Mouse (Mus musculus): Measurements from ENCODE around the gene Pdzd2.

The Pdzd2 gene

DNA sequence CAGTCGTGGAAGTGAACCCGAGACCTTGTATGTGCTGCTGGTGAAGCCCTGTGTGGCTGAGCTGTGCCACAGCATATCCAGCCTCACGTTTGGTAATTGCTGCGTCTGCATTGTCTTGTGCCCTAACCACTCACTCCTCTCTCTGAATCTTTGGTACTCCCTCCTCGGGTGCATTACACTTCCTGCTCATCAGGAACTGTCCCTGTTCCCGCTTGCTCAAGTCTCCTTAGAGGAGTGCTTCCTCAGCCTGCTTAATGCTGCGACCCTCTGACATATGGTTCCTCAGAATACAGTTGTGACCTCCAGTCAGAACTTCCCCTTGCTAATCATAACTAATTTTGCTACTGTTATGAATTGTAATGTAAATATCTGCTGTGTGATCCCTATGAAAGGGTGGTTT lies 383.8 kb downstream of the Pdzd2 start:
- no peak for DNase-seq (ENCODE audit: low spot score in 2 of 2)

DNA sequence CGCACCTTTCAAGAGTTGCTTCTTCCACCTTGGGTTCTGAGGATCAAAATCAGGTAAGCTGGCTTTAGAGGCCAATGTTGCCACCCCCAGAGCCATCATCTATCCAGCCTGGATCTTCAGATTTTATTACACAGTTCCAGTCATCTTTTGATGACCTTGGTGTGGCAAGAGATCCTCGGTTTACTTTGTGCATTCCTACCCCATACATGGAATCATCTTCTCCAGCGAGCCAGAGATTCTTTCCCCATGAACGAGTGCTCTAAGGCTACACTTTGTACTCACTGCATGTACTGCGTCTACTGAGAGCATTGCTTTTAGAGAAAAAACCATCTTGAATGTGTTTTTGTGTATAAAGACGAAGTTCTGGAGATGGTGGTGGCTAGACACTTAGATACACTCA lies 384.5 kb downstream of the Pdzd2 start:
- DNase-seq (ENCODE audit: low spot score in 2 of 2) = no peak

DNA sequence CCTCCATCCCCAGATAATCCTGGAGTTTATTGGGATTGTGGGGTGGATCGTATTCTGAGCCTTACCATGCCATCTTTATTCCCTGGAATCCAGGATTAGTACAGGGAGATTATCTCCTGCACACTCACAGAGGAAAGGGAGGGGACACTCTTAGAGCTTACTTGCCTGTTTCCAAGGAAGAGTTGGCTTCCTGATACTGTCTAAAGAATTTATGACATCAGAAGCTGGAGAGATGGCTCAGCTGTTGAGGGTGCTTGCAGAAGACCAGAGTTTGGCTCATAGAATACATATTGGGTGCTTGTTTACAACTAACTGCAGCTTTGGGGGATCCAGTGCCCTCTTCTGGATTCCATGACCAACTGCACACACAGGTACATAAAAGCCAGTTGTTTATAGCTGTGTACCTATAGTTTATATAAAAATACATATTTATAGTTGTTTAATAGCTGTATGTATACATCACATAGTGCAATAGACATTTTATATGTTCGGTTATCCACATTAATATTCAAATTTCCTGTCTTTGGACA lies 385.4 kb downstream of the Pdzd2 start:
- no peak for DNase-seq (ENCODE audit: low spot score in 2 of 2)

DNA sequence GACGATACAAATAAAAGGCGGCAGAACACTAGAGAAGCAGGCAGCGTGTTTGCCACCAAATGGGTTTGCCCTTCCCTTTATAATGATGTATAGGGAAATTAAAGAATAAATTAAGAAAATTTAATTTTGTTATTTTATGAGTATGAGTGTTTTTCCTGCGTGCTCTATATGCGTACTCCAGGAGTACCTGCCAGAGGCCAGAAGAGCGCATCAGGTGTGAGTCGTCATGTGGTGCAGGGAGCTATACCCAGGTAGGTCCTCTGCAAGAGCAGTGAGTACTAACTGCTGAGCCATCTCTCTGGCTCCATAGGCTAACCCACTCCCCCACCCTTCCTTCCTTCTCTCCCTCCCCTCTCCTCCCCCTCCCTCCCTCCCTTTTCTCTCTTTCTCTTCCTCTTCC lies 388.3 kb downstream of the Pdzd2 start:
- DNase-seq (ENCODE audit: low spot score in 2 of 2) = no peak

DNA sequence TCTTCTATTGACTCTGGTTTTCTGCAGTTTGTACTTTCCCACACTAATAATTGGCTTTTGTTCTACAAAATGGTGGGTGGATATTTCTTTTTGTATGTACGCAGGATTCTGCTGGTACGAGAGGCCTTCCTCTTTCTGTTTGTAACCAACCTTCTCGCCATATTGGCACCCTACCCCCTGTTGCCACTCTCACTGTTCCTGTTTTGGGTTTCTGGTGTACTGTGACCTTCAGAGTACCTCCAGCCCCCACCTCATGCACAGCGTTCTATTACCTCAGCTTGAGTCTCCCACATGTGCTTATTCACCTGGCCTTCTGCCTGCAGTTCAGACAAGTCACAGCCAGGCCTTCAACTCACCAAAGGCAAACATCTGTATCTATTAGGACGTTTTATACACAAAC lies 389.9 kb downstream of the Pdzd2 start:
- DNase-seq (ENCODE audit: low spot score in 2 of 2) = no peak

DNA sequence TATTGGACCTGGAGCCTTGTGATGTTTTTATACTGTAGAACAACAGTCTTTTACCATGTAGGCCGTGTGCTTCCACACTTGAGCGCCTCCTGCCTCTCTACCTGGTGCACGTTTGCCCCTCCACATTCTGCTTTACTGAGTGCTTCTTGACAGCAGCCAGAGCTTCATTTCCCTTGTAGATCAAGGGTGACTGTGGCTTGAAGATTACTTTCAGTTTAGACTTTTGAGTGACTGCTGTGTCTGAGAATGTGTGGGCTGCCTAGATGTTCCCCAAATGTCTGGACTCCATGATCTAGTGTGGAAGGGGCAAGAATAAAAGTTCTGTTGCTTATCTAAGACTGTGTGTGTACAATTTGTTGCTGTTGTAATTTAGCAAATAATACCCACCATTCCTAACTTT lies 390.8 kb downstream of the Pdzd2 start:
- DNase-seq (ENCODE audit: low spot score in 2 of 2) = no peak

DNA sequence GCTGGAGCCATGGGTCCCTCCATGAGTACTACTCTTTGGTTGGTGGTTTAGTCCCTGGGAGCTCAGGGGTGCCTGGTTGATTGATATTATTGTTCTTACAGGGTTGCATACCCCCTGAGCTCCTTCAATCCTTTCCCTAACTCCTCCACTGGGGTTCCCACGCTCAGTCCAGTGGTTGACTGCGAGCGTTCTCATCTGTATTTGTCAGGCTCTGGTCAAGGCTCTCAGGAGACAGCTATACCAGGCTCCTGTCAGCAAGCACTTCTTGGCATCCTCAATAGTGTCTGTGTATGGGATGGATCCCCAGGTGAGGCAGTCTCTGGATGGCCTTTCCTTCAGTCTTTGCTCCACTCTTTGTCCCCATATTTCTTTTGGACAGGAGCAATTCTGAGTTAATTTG lies 392.8 kb downstream of the Pdzd2 start:
- no peak for DNase-seq (ENCODE audit: low spot score in 2 of 2)

DNA sequence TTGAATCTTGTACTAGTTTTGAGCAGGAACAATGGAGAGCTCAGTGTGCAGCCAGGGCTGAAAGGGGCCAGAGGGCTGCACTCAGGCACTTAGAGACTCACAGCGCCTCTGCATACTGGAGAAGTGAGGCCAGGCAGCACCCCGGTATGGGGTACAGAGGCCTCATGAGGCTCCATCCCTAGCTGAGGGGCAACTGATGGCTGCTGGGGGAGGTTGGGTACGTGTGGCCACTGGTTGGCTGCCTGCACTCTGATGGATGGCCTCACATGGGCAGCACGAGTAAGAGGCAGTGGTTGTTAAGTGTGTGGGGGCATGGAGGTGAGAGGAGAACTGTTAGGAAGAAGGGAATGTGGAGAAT lies 398.3 kb downstream of the Pdzd2 start:
- no peak for DNase-seq (ENCODE audit: low spot score in 2 of 2)

DNA sequence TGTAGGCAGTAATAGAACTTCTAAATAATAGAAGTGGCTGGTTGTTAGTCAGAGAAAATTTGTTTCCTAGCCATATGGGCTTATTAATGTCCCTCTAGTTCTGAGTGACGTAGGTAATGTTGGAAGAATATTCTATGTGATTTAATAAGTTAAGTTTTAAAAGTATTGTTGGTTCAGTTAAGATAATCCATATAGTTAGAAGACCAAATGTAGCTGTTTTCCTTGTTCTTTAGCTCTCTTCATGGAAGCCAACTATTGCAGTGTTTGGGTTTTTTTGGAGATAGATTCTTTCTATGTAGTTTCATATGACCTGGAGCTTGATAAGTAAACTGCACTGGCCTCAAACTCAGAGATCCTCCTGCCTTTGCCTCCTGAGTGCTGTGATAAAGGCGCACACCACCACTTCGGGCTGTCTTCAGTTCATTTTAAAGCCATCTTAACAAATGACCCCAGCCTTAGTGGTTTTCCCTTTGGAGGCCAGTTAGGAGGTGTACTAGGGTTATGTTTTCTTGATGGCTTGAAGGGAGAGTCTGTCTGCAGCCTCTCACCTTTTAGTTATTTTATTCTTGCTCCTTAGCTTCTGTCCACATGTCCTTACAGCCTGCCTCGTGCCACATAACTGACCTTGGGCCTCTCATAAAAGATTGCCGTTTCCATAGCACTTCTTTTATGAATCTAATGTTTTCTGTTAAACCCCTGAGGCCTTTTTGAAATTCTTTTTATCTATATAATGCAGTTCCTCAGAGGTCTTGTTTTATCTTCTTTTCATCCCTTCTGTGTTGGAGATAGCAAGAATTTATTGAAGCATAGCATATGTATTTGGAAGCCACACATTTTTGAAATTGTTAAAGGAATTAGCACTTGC lies 399.0 kb downstream of the Pdzd2 start:
- no peak for DNase-seq (ENCODE audit: low spot score in 2 of 2)

DNA sequence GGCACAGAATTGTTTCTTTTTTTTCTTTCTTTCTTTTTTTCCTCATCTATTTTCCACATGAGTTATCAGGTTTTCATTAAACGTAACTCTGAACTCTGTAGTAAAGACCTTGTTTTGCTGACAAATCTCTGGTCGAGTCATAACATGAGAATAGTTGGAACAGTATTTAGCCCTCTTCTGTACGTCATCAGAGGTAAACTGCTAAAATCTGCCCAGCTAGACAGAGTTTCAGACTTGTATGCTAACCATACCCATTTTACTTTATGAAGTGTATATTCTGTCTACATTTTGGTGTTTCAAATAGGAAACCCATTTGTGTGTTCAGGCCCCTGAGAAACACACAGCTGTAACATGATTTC lies 402.0 kb downstream of the Pdzd2 start:
- no peak for DNase-seq (ENCODE audit: low spot score in 2 of 2)

DNA sequence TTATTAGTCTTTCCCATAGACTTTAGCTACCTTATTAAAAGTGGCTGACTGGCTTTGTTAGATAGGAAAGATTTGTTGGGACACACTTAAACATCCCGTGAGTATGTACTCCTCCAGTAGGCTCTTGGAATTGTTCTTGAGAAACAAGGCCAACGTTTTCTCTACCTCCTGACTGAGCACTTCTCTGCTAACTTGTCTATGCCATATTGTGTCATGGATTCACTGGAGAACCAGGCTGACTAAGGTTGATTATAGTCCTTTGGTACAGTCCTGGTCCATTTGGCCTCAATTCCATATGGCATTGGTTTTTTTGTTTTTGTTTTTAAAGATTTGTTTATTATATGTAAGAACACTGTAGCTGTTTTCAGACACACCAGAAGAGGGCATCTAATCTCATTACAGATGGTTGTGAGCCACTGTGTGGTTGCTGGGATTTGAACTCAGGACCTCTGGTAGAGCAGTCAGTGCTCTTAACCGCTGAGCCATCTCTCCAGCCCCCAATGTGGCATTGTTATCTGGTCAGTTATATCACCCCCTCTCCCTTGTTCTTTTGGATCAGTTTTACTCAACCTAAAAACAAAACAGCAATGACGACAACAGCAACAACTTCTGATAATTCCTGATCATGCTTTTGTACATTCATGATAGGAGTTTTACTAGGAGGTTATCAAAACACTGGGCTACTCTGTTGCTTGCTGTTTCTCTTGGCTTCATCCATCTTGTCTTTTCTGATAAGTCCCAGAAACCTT lies 402.5 kb downstream of the Pdzd2 start:
- no peak for DNase-seq (ENCODE audit: low spot score in 2 of 2)

DNA sequence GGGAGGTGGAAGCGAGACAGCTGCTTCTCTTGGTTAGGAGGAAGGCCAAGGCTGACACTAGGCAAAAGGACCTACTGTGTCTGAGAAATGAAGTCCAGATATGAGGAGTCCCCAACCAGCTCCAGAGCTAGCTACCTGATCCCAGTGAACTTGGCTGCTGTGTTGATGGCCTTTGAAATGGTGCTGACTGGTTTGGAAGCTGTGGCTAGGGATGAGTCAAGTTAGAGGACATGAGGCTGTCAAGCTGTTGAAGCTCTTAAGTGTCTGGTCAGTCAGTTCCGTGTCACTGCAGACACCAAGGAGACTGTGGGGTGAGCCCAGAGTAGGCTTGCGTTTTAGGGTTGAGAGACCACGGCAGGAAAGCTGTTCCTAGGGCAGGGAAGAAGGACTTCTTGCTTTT lies 405.3 kb downstream of the Pdzd2 start:
- DNase-seq (ENCODE audit: low spot score in 2 of 2) = no peak

DNA sequence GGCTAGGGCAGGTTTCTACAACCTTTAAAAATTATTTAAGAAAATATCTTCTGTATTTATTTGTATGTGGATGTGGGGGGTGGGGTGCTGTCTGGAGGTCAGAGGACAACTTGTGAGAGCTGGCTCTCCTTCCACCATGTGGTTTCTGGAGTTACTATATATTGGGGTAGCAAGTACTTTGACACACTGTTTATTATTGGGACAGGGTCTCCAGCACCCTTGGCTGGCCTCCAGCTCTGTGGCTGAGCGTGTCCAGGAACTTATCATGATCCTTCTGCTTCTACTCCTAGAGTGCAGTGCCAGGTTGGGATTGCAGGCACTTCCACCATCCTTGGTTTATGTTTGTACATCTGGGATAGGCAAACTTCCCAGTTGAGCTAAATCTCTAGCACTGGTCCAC lies 408.4 kb downstream of the Pdzd2 start:
- DNase-seq (ENCODE audit: low spot score in 2 of 2) = no peak

DNA sequence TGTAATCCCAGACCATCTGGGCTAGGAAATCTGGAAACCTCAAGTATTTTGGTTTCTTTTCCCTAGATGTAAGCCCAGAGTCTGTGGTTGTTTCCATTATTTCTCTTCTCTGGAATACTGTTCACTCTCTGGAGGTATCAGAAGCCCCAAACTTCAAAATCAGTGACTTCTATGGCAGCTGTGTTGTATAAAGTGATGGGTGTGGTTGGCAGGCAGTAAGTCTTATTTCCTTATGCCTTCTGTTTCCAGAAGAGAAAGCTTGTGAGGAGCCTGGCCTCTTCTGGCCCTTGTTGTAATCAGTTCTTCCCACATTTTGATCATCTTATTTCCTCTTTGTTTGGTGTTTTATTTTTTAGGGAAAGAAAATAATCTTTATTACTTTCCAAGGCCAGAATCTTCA lies 408.8 kb downstream of the Pdzd2 start:
- DNase-seq (ENCODE audit: low spot score in 2 of 2) = no peak

DNA sequence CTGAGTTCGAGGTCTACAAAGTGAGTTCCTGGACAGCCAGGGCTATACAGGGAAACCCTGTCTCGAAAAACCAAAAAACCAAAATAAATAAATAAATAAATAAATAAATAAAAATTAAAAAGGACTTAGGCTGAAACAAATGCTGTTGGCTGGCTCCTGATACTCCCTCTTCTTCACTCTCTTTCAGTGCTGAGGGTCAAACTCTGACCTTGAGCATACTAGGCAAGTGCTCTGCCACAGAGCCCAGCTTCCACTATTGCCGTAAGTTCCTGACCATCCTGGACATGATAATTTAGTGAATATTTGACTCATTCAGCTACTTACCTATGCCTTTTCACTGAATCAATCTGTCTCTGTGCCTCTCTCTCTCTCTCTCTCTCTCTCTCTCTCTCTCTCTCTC lies 409.3 kb downstream of the Pdzd2 start:
- no peak for DNase-seq (ENCODE audit: low spot score in 2 of 2)

DNA sequence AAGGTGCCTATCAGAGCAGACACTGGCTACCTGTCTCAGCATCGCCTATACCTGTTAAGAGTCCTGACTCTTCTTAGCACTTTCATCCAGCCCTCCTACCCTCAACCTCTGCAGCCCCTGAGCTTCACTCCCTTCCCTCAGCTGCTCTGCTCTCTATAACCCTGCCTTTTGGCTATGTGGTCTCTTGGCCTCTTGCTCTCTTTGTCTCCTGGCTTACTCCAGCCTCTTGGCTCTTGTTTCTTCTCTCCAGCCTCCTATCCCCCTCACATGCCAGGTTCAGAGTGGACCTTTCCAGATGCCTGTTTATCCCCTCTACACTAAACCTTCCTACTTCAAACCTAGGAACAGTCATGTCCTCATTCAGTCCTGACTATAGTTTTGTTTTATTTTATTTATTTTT lies 415.4 kb downstream of the Pdzd2 start:
- no peak for DNase-seq (ENCODE audit: low spot score in 2 of 2)

DNA sequence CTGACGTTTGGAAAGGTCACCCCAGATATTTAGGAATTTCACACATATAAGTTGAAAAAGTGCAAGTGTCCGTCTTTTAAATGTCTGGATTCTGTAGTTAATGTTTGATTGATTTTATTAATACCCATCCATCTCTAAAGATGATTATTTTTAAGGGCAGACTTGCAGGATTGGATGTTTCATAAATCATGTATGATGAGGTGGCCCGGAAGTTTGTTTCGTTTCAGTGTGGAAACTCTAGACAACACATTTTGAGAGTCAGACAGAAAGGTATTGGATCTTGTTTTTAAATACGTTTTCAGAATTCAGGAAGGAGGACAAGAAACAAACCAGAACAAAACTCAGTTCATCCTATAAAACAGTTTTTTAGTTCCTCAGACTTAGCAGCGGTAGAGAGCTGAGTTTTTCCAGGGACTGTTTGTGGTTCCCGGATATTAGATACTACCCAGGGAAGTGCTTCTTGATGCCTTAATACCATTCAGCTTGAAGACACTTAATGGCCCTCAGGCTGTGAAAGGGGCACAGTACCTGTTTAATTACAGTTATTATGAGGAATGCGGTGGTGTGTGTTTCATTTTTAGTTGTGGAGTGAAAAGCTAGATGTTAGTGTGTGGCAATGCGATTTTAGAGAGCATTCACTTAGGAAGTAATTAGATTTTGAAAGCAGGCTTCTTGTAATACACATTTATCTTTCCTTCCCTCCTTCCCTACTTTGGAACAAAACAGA lies 416.9 kb downstream of the Pdzd2 start:
- DNase-seq (ENCODE audit: low spot score in 2 of 2) = no peak

DNA sequence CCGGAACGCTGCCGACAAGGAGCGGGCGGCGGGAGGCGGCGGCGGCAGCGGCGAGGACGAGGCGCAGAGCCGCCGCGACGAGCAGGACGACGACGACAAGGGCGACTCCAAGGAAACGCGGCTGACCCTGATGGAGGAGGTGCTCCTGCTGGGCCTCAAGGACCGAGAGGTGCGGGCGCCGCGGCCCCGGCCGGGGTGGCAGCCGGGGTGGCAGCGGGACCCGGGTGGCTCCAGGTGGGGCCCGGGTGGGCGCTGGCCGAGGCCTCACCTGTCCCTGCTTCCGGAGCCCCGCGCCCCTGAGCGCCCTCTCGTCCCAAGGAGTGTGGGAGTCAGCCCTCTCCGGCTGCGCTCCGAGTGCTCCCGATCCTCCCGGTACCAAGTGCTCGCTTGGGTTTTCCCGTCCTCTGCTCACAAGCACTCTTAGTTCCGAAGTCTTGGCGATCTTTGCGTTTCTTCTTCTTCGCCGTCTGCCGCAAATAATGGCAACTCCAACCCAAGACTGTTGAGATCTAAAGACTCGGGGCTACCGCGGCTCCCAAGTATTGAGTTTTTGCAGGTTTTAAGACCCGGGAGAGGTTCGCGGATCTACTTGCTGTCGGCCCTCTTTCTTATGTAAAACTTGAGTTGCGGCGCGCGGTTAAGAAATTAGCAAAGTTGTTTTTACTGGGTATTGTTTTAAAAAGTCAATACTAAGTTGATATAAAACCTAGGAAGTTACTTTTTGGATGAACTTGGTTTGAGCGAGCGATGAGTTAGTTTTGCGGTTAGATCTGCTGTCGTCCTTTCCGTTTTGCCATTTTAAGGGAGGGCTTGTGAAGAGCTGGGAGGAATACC lies 417.7 kb downstream of the Pdzd2 start, which contains the start of gene 1810049J17Rik:
Gene 1810049J17Rik, minus strand, starts transcription at position 112 of the 834 bp plus-strand sequence.
- DNase-seq (ENCODE audit: low spot score in 2 of 2) = peak; percentile 34 to 50

DNA sequence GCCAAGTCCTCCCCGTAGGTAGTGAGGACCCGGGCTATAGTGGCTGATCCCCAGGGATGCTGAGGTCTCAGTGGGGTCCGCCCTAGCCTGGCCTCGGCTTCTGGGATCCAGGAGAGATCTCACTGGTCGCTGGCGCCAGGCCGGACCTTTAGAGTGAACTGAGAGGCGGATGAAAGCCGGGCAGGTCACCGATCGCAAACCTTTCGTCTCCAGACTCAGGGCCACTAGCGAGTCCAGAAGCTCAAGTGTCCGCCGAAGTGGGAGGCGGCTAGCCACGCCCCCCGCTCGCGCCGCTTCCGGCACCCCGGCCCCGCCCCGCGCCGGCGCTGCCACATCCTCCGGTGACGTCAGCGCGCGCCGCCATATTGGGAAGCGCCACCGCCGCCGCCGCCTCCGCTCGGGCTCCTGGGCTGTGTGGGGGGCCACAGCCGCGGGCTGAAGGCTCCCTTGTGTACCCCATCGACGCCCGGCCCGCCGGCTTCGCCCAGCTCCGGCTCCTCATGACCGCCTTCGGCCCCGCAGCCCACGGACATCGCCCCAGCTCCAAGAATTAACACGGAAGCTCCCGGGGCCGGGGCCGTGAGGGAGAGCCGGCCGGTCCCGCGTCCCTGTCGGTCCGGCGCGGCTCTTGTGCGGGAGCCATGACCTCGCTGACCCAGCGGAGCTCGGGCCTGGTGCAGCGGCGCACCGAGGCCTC lies 418.5 kb downstream of the Pdzd2 start, which contains the start of gene Golph3:
Gene Golph3, plus strand, starts transcription at position 360 of the 697 bp plus-strand sequence.
- DNase-seq (ENCODE audit: low spot score in 2 of 2) = peak; percentile 87 to 96

DNA sequence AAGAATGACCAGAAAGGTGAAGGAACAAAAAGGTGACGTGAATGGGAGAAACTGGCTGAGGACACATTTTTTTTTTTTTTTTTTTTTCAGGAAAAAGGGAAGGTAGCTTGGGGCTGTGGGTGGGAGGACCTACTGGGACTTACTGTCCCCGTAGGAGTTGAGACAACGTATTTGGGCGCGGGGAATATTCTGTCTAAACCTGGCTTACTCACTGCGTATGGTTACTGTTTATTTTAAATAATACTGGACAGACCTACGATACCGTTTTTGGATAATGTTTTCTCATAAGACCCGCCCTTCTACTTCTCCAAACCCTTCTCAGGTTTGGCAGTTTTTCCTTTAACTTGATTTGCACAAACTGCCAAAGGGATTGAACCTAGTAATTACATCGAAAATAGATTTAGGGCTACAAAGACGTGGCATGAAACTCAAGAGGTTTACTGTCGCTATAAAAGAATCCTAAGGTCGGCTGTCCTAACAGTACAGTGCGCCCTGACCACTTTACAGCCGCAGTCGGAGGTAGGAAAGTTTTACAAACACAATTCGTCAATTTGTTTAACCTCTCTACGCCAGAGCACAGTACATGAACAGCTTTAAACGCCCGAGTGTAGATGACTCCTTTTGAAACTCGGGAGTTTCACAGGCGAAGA lies 419.2 kb downstream of the Pdzd2 start:
- DNase-seq (ENCODE audit: low spot score in 2 of 2) = no peak

All from thymus, postnatal 10 days (tissue).